Mouse (Mus musculus) forebrain, embryonic 15.5 days (tissue): ENCODE measurements around the gene Col18a1. TPM values are rescaled to one million over a fixed set of nuclear protein-coding genes. Genes with fewer than 3 reads are reported as not detected.

ENCODE experiments used
- ATAC-seq: fragments of 200-750 bp; cut with Nextera tagmentation; replicated peaks from 2 replicates; pipeline ENCODE4 v1.8.0; 2017; ENCODE audit warnings: mild to moderate bottlenecking, moderate TSS enrichment, moderate library complexity
- H3K27ac ChIP-seq: fragments of 300-500 bp; sonication (generic); replicated peaks from 2 replicates; pipeline ENCODE4 v1.5.1; 2015; ENCODE audit warnings: mild to moderate bottlenecking, inconsistent platforms
- H3K27me3 ChIP-seq: fragments of 300-500 bp; sonication (generic); 2 replicates; pipeline ENCODE4 v1.6.1; 2015; ENCODE audit warnings: inconsistent platforms
- H3K36me3 ChIP-seq: fragments of 300-500 bp; sonication (generic); 2 replicates; pipeline ENCODE4 v1.6.1; 2015; ENCODE audit warnings: mild to moderate bottlenecking, inconsistent platforms
- H3K4me1 ChIP-seq: fragments of 300-500 bp; sonication (generic); 2 replicates; pipeline ENCODE4 v1.6.1; 2015; ENCODE audit warnings: inconsistent platforms
- H3K4me2 ChIP-seq: fragments of 300-500 bp; sonication (generic); replicated peaks from 2 replicates; pipeline ENCODE4 v1.6.1; 2015; ENCODE audit warnings: mild to moderate bottlenecking, inconsistent platforms
- H3K4me3 ChIP-seq: fragments of 300-500 bp; sonication (generic); 2 replicates; pipeline ENCODE4 v1.5.1; 2015; ENCODE audit warnings: mild to moderate bottlenecking, inconsistent platforms
- H3K9ac ChIP-seq: fragments of 300-500 bp; sonication (generic); replicated peaks from 2 replicates; pipeline ENCODE4 v1.6.1; 2015; ENCODE audit warnings: mild to moderate bottlenecking, inconsistent platforms
- H3K9me3 ChIP-seq: fragments of 300-500 bp; sonication (generic); 2 replicates; pipeline ENCODE4 v1.6.1; 2016; ENCODE audit warnings: inconsistent platforms
- WGBS: fragments of 180-500 bp; shearing (Covaris S2); methylation state at CpG from one replicate; pipeline ENCODE4 v1.1.7; 2015; ENCODE audit warnings: mixed read lengths; 5-methylcytosine and 5-hydroxymethylcytosine counted together
- polyA plus RNA-seq: library from polyadenylated mRNA; unstranded; fragments of >200 nt; fragmentation: Nextera tagmentation; extraction: Ambion mirVana; gene quantifications from 2 replicates; pipeline ENCODE4 v1.2.1, GENCODE M21; 2015

Gene Col18a1
- polyA plus RNA-seq, 1 experiment from 2014 or later: 23.5 TPM

DNA sequence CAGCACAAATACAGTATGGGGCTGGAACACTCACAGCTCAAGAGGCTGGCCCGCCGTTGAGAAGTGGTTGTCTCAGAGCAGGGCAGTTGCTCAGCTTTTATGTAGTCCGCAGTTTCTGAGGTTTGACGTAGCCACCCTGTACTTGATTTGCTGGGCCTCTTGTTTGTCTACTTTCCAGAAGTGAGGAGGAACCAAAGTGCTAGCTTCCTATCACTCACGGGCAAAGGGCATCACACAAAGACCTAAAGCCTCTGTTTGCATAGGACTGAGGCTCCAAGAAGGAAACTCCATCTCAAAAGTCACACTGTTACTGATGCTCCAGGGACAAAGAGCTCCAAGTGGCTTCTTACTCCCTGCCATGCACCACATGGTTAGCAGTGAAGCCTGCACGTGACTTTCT lies 4.1 kb upstream of the Col18a1 start:
- Histone ChIP-seq H3K9ac (no peak overlapping the region), H3K4me3 (no peak overlapping the region), H3K27ac (no peak overlapping the region), H3K36me3 (no peaks in the 10 kb centered on the region), H3K27me3 (peaks cover 3% of the 10 kb centered on the region; the same call in 1 of the 2 replicates), H3K9me3 (no peaks in the 10 kb centered on the region), H3K4me1 (peaks cover 13% of the 10 kb centered on the region), H3K4me2 (no peak overlapping the region)
- WGBS: 82% methylated on average over 6 of the region's 6 CpGs
- no peak for ATAC-seq

DNA sequence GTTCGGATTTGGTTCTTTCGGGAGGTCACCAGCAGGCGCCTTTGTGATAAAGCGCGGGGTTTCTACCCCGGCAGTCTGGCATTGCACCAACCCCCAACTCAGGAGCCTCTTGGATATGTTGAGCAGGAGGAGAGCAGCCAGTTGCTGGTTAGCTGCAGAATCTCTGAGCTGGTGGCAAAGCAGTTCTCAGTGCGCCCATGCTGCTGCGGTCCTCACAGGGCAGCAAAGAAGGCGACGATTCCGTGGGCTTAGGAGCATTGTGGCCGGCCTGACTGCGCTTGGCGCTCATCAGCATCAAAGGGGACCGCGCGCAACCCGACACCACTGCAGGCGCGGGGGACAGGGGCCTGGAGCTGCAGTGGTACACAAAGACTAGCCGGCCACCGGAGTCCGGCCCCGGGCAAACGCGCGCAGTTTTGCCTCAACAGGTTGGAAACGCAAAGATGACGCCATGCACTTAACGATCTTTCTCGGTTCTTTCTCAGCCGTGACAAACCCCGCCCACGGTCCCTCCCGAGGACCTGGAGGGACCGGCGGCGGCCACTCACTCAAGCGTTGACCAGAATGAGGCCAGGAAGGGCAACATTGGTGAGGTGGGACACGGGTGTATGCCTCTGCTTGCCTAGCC lies 916 bp downstream of the Col18a1 start:
- Histone ChIP-seq H3K4me1 (peaks cover 21% of the 10 kb centered on the region), H3K27ac (peak overlapping the region; percentile 31; the same call in 1 of the 2 replicates), H3K4me2 (peak overlapping the region; percentile 85), H3K9me3 (no peaks in the 10 kb centered on the region), H3K4me3 (peak overlapping the region; percentile 43), H3K36me3 (no peaks in the 10 kb centered on the region), H3K27me3 (peaks cover 4% of the 10 kb centered on the region; the same call in 1 of the 2 replicates), H3K9ac (peak overlapping the region; percentile 35)
- ATAC-seq: peak; percentile 49; the same call in 1 of the 2 replicates
- WGBS: under 1% methylated on average over 40 of the region's 40 CpGs

GRCm38 (mm10) chr10:77164437-77165052 lies 1.8 kb downstream of the Col18a1 start:
- peaks cover 21% of the 10 kb centered on the region for H3K4me1 ChIP-seq
- WGBS: 3% methylated on average over 9 of the region's 9 CpGs
- H3K4me2 ChIP-seq: no peak overlapping the region; the same call in 1 of the 2 replicates
- H3K9ac ChIP-seq: no peak overlapping the region
- peaks cover 4% of the 10 kb centered on the region; the same call in 1 of the 2 replicates for H3K27me3 ChIP-seq
- H3K36me3 ChIP-seq: no peaks in the 10 kb centered on the region
- ATAC-seq: no peak; the same call in 1 of the 2 replicates
- H3K9me3 ChIP-seq: no peaks in the 10 kb centered on the region
- H3K27ac ChIP-seq: no peak overlapping the region
- H3K4me3 ChIP-seq: no peak overlapping the region

GRCm38 (mm10) chr10:77164041-77164436 lies 2.3 kb downstream of the Col18a1 start:
- WGBS: 19% methylated on average over 5 of the region's 5 CpGs
- ATAC-seq: no peak
- peaks cover 4% of the 10 kb centered on the region; the same call in 1 of the 2 replicates for H3K27me3 ChIP-seq
- H3K4me2 ChIP-seq: no peak overlapping the region
- no peaks in the 10 kb centered on the region for H3K9me3 ChIP-seq
- no peak overlapping the region for H3K27ac ChIP-seq
- no peaks in the 10 kb centered on the region for H3K36me3 ChIP-seq
- peaks cover 21% of the 10 kb centered on the region for H3K4me1 ChIP-seq
- no peak overlapping the region for H3K9ac ChIP-seq
- H3K4me3 ChIP-seq: no peak overlapping the region

DNA sequence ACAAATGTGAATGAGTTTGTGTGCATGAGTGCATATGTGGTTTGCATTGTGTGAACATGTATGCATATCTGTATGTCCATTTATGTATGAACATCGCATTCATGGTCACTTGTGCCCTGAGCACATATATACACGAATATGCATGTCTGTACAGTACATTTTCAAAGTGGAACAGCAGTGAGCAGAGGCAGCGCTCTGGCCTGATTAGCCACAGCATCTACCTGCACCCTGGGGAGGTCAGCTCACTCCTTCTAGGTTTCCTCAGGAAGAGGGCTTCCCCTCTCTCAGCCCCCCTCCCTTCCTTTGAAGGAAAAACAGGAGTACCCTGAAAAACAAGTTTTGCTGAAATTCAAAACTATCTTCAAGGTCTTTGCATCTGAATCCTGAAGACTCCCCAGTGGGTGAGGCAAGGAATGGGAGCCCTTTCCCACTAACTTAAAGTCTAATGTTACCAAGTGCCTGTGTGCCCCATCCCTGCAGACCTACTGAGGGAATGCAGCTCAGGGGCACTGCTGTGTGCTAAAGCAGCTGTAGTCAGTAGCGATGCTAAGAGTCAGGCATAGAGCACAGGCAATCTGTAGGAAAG lies 2.9 kb downstream of the Col18a1 start:
- WGBS: 51% methylated on average over 4 of the region's 4 CpGs
- ATAC-seq: no peak

DNA sequence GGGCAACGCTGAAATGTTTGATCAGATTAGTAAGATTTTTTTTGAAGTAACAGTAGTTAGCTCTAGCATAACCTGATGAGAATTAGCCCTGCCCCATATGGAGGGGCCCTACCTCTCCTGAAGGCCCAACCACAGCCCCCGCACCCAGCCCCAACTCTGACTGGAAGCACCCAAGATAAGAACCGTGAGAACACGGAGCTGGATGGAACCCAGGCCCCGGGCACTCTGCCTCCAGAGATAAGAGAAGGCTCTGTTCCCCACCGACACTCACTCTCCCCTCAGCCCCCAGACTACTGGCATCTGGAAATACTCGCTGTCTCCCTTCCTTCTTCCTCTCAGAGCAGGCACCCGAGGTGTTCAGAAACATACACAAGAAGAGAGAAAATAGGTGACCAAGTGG lies 6.8 kb downstream of the Col18a1 start:
- no peak overlapping the region for H3K9ac ChIP-seq
- H3K4me1 ChIP-seq: peaks cover 12% of the 10 kb centered on the region; the same call in 1 of the 2 replicates
- H3K27ac ChIP-seq: no peak overlapping the region
- no peak overlapping the region for H3K4me3 ChIP-seq
- H3K4me2 ChIP-seq: no peak overlapping the region
- no peak for ATAC-seq
- H3K9me3 ChIP-seq: no peaks in the 10 kb centered on the region
- H3K36me3 ChIP-seq: no peaks in the 10 kb centered on the region
- WGBS: 80% methylated on average over 8 of the region's 8 CpGs
- H3K27me3 ChIP-seq: no peaks in the 10 kb centered on the region

More for the DNA sequence above, 2.9 kb downstream of the Col18a1 start:
- Histone ChIP-seq H3K4me3 (no peak overlapping the region), H3K9me3 (no peaks in the 10 kb centered on the region), H3K27ac (no peak overlapping the region), H3K9ac (no peak overlapping the region), H3K4me1 (peaks cover 21% of the 10 kb centered on the region), H3K36me3 (no peaks in the 10 kb centered on the region), H3K4me2 (no peak overlapping the region), H3K27me3 (peaks cover 4% of the 10 kb centered on the region; the same call in 1 of the 2 replicates)

- no peak overlapping the region for H3K4me2 ChIP-seq
- no peak overlapping the region for H3K9ac ChIP-seq
- H3K27ac ChIP-seq: no peak overlapping the region
- no peak overlapping the region for H3K4me3 ChIP-seq
- H3K4me1 ChIP-seq: peaks cover 12% of the 10 kb centered on the region; the same call in 1 of the 2 replicates
- 61% methylated on average over 3 of the region's 3 CpGs for WGBS
- ATAC-seq: no peak
- no peaks in the 10 kb centered on the region for H3K9me3 ChIP-seq
- no peaks in the 10 kb centered on the region for H3K36me3 ChIP-seq
- no peaks in the 10 kb centered on the region for H3K27me3 ChIP-seq
Measured at GRCm38 (mm10) chr10:77158948-77159347, 7.4 kb downstream of the Col18a1 start.

DNA sequence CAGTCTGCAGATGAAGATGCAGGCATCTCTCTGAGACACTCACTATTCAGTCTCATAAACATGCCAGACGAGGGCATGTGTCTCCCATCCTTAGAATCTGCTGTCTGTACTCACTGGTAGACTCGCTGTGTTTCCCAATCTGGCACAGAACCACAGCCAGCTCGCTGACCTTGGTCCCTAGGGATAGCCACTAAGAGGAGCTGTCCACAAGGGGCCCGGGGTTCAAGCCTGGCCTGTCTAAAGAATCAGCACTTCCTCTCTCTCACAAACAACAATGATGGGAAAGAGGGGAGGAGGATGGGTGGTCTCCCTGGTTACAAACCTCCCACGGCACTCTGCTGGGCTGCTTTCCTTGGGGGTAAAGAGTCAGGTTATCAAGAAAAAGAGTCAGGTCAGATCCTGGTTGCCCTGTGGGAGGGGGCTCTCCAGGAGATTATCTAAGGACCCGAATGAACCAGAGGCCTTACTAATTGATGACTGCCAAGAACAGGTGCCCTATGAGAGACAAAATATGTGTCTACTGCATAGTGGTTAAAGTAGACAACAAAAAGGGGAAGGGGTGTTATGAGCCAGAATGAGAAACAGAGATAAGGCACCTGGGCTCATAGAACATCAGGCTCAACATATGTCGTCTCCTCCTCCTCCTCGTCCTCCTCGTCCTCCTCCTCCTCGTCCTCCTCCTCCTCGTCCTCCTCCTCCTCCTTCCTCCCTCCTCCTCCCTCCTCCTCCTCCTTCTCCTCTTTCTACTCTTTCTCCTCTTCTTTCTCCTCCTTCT lies 8.9 kb downstream of the Col18a1 start:
- H3K36me3 ChIP-seq: no peaks in the 10 kb centered on the region
- no peaks in the 10 kb centered on the region for H3K27me3 ChIP-seq
- 33% methylated on average over 11 of the region's 11 CpGs for WGBS
- ATAC-seq: no peak
- no peak overlapping the region for H3K4me3 ChIP-seq
- H3K27ac ChIP-seq: no peak overlapping the region
- H3K4me1 ChIP-seq: peaks cover 12% of the 10 kb centered on the region; the same call in 1 of the 2 replicates
- H3K9me3 ChIP-seq: no peaks in the 10 kb centered on the region
- H3K4me2 ChIP-seq: no peak overlapping the region
- H3K9ac ChIP-seq: no peak overlapping the region

- no peaks in the 10 kb centered on the region for H3K27me3 ChIP-seq
- peak; percentile 74 for ATAC-seq
- WGBS: 8% methylated on average over 2 of the region's 2 CpGs
- peak overlapping the region; percentile 65 for H3K27ac ChIP-seq
- H3K36me3 ChIP-seq: no peaks in the 10 kb centered on the region
- H3K4me3 ChIP-seq: no peak overlapping the region
- H3K9ac ChIP-seq: no peak overlapping the region
- H3K9me3 ChIP-seq: no peaks in the 10 kb centered on the region
- H3K4me2 ChIP-seq: no peak overlapping the region
- peaks cover 33% of the 10 kb centered on the region for H3K4me1 ChIP-seq
Measured at GRCm38 (mm10) chr10:77152178-77152621, 14.1 kb downstream of the Col18a1 start.

GRCm38 (mm10) chr10:77151551-77152002 lies 14.8 kb downstream of the Col18a1 start:
- no peak overlapping the region; the same call in 1 of the 2 replicates for H3K9ac ChIP-seq
- ATAC-seq: peak; percentile 32
- peaks cover 33% of the 10 kb centered on the region for H3K4me1 ChIP-seq
- H3K27me3 ChIP-seq: no peaks in the 10 kb centered on the region
- no peak overlapping the region for H3K4me3 ChIP-seq
- H3K9me3 ChIP-seq: no peaks in the 10 kb centered on the region
- H3K4me2 ChIP-seq: peak overlapping the region; percentile 40
- 15% methylated on average over 4 of the region's 4 CpGs for WGBS
- H3K27ac ChIP-seq: peak overlapping the region; percentile 65
- no peaks in the 10 kb centered on the region for H3K36me3 ChIP-seq

- WGBS: under 1% methylated on average over 14 of the region's 14 CpGs
- Histone ChIP-seq H3K27ac (peak overlapping the region; percentile 65), H3K4me3 (0 out of 2 replicates have a peak overlapping the region, but pooled peaks have one; percentile 10), H3K36me3 (no peaks in the 10 kb centered on the region), H3K9me3 (no peaks in the 10 kb centered on the region), H3K9ac (no peak overlapping the region; the same call in 1 of the 2 replicates), H3K27me3 (no peaks in the 10 kb centered on the region), H3K4me1 (peaks cover 28% of the 10 kb centered on the region), H3K4me2 (peak overlapping the region; percentile 40)
- peak; percentile 60 for ATAC-seq
Measured at GRCm38 (mm10) chr10:77150947-77151521, 15.3 kb downstream of the Col18a1 start.
